Mouse (Mus musculus) heart, postnatal 0 days (tissue): ENCODE results near the gene Hus1b. TPM values are rescaled to one million over a fixed set of nuclear protein-coding genes. Genes with fewer than 3 reads are reported as not detected.

Experiments
- ATAC-seq: fragments of 200-750 bp; cut with Nextera tagmentation; 2 replicates; pipeline ENCODE4 v1.8.0; 2017; ENCODE audit warnings: low read depth, moderate number of reproducible peaks, moderate library complexity; ENCODE audit not compliant: insufficient read depth
- DNase-seq: peaks from one replicate; pipeline ENCODE4 v3.0.0-alpha.2; 2016; ENCODE audit warnings: low spot score
- H3K27ac ChIP-seq: fragments of 300-500 bp; sonication (generic); 2 replicates; pipeline ENCODE4 v1.5.1; 2014; ENCODE audit warnings: low read depth, mild to moderate bottlenecking
- H3K27me3 ChIP-seq: fragments of 300-500 bp; sonication (generic); 2 replicates; pipeline ENCODE4 v1.6.1; 2014; ENCODE audit warnings: low read length, mixed read lengths; ENCODE audit not compliant: control insufficient read depth, insufficient read depth
- H3K36me3 ChIP-seq: fragments of 300-500 bp; sonication (generic); replicated peaks from 2 replicates; pipeline ENCODE4 v1.6.1; 2014; ENCODE audit warnings: low read length, mixed read lengths; ENCODE audit not compliant: control insufficient read depth, insufficient read depth
- H3K4me1 ChIP-seq: fragments of 300-500 bp; sonication (generic); 2 replicates; pipeline ENCODE4 v1.6.1; 2014; ENCODE audit warnings: antibody characterized with exemption; ENCODE audit not compliant: control insufficient read depth, insufficient read depth
- H3K4me2 ChIP-seq: fragments of 300-500 bp; sonication (generic); 2 replicates; pipeline ENCODE4 v1.6.1; 2014; ENCODE audit warnings: low read depth, mild to moderate bottlenecking, low read length, moderate library complexity
- H3K4me3 ChIP-seq: fragments of 300-500 bp; sonication (generic); 2 replicates; pipeline ENCODE4 v1.5.1; 2014; ENCODE audit warnings: low read depth, low read length
- H3K9ac ChIP-seq: fragments of 300-500 bp; sonication (generic); replicated peaks from 2 replicates; pipeline ENCODE4 v1.6.1; 2014; ENCODE audit warnings: low read depth, low read length, mixed read lengths
- H3K9me3 ChIP-seq: fragments of 300-500 bp; sonication (generic); replicated peaks from 2 replicates; pipeline ENCODE4 v1.6.1; 2016; ENCODE audit warnings: low read length; ENCODE audit not compliant: control insufficient read depth
- CTCF ChIP-seq: IDR thresholded peaks from 2 replicates; pipeline ENCODE4 v1.5.1; 2016; ENCODE audit warnings: antibody characterized with exemption, control low read depth, low read depth
- EP300 ChIP-seq: IDR thresholded peaks from 2 replicates; pipeline ENCODE4 v1.6.1; 2016; ENCODE audit warnings: antibody characterized with exemption, low read depth
- WGBS: fragments of 180-500 bp; shearing (Covaris S2); extraction: QIAGEN DNeasy Blood & Tissue Kit; methylation state at CpG from one replicate; pipeline ENCODE4 v1.1.7; 2014; 5-methylcytosine and 5-hydroxymethylcytosine counted together
- polyA plus RNA-seq: library from polyadenylated mRNA; unstranded; fragments of >200 nt; fragmentation: Nextera tagmentation; extraction: Ambion mirVana; gene quantifications from 2 replicates; pipeline ENCODE4 v1.2.1, GENCODE M21; 2015
- total RNA-seq: library from RNA; depleted of rRNA; stranded (reverse); fragments of >200 nt; gene quantifications from 2 replicates; pipeline ENCODE4 v1.2.3, GENCODE M21; 2014; ENCODE audit warnings: low replicate concordance

The Hus1b gene
- total and polyA plus RNA-seq, 2 experiments from 2014 or later = not detected

GRCm38 (mm10) chr13:30968311-30968710 lies 20.8 kb upstream of the Hus1b start:
- 48% methylated on average over 4 of the region's 4 CpGs for WGBS
- H3K27me3 ChIP-seq = no peaks in the 10 kb centered on the region
- H3K4me1 ChIP-seq = peaks cover 4% of the 10 kb centered on the region; the same call in 1 of the 2 replicates
- H3K4me2 ChIP-seq = no peak overlapping the region
- H3K9ac ChIP-seq = no peak overlapping the region
- H3K36me3 ChIP-seq = no peaks in the 10 kb centered on the region
- H3K4me3 ChIP-seq = no peak overlapping the region
- ATAC-seq = no peak; the same call in 1 of the 2 replicates
- H3K9me3 ChIP-seq = no peaks in the 10 kb centered on the region
- DNase-seq = no peak
- H3K27ac ChIP-seq = no peak overlapping the region
- TF ChIP-seq CTCF (no peak), EP300 (no peak)

DNA sequence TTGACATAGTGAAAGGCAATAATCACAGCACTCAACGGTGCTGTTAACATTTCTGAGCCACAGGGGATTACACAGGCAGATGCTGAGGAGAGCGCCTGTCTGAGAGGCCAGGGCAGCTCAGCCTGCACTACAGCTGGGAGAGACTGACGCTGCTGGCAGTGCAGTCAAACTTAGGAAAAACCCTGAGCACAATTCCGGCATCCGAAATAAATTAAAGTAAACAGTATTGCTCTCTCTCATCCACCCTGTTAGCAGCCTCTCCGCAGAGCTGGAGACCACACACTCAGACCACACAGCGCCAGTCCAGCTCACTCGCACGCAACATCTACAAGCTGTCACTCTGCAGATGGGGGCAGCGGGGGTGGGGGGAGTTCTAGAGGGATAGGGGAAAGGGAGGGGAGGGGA lies 18.9 kb upstream of the Hus1b start:
- no peak overlapping the region for H3K4me2 ChIP-seq
- H3K36me3 ChIP-seq = no peaks in the 10 kb centered on the region
- no peak for TF ChIP-seq CTCF
- no peak for TF ChIP-seq EP300
- H3K4me3 ChIP-seq = no peak overlapping the region
- no peaks in the 10 kb centered on the region for H3K9me3 ChIP-seq
- peaks cover 4% of the 10 kb centered on the region; the same call in 1 of the 2 replicates for H3K4me1 ChIP-seq
- H3K27me3 ChIP-seq = no peaks in the 10 kb centered on the region
- DNase-seq (no peak), ATAC-seq (no peak)
- H3K9ac ChIP-seq = no peak overlapping the region
- no peak overlapping the region for H3K27ac ChIP-seq
- WGBS = 22% methylated on average over 10 of the region's 10 CpGs

DNA sequence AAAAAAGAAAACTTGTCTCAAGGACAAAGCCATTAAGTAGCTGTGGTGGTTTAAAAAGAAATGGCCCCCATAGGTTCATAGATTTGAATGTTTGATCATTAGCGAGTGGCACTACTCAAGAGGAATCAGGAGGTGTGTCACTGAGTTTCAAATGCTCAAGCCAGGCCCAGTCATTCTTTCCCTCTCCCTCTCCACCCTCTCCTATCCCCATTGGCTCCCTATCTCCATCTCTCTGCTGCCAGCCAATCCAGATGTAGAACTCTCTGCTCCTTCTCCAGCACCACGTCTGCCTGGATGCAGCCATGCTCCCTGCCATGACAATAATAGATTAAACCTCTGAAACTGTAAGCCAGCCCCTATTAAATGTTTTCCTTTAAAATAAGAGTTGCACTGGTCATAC lies 14.4 kb upstream of the Hus1b start:
- no peak overlapping the region for H3K9ac ChIP-seq
- H3K36me3 ChIP-seq = no peaks in the 10 kb centered on the region
- 68% methylated on average over 2 of the region's 2 CpGs for WGBS
- TF ChIP-seq CTCF = no peak
- TF ChIP-seq EP300 = no peak
- DNase-seq (no peak), ATAC-seq (no peak)
- no peak overlapping the region for H3K4me2 ChIP-seq
- H3K4me1 ChIP-seq = no peaks in the 10 kb centered on the region
- no peak overlapping the region for H3K4me3 ChIP-seq
- H3K27ac ChIP-seq = no peak overlapping the region
- H3K27me3 ChIP-seq = no peaks in the 10 kb centered on the region
- H3K9me3 ChIP-seq = no peaks in the 10 kb centered on the region

DNA sequence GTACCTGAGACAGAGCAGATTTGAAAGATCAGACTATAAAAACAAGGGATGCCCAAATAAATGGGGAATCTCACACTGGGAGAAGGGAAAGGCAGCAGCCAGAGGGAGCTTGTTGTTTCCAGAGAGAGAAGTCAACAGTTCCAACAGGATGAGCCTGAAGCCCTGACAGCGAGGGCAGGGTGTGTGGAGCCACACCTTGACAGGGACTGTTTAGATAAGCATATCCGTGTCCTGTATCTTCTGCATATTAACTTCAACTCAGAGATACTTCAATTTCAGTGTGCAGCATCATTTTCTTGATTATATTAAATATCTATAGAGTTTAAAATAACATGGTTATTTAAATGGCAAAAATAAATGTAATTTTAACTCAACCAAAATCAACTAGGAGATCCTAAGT lies 13.2 kb upstream of the Hus1b start:
- Histone ChIP-seq H3K9ac (no peak overlapping the region), H3K27me3 (no peaks in the 10 kb centered on the region), H3K27ac (no peak overlapping the region), H3K36me3 (no peaks in the 10 kb centered on the region), H3K4me2 (no peak overlapping the region), H3K4me3 (no peak overlapping the region), H3K9me3 (no peaks in the 10 kb centered on the region), H3K4me1 (no peaks in the 10 kb centered on the region)
- DNase-seq (no peak), ATAC-seq (no peak)
- 80% methylated on average over 2 of the region's 2 CpGs for WGBS
- TF ChIP-seq CTCF (no peak), EP300 (no peak)

- TF ChIP-seq CTCF (no peak), EP300 (no peak)
- no peak for ATAC-seq
- Histone ChIP-seq H3K4me3 (no peak overlapping the region), H3K36me3 (no peaks in the 10 kb centered on the region), H3K4me1 (no peaks in the 10 kb centered on the region), H3K27ac (no peak overlapping the region), H3K9ac (no peak overlapping the region), H3K27me3 (no peaks in the 10 kb centered on the region), H3K4me2 (no peak overlapping the region), H3K9me3 (no peaks in the 10 kb centered on the region)
- 48% methylated on average over 1 of the region's 1 CpGs for WGBS
- DNase-seq = no peak
These were observed 6.0 kb upstream of the Hus1b start for GRCm38 (mm10) chr13:30953580-30953979.

GRCm38 (mm10) chr13:30952044-30952443 lies 4.5 kb upstream of the Hus1b start:
- no peak overlapping the region for H3K27ac ChIP-seq
- DNase-seq (no peak), ATAC-seq (no peak)
- no peaks in the 10 kb centered on the region for H3K36me3 ChIP-seq
- H3K9me3 ChIP-seq = no peaks in the 10 kb centered on the region
- H3K4me2 ChIP-seq = no peak overlapping the region
- no peak overlapping the region for H3K4me3 ChIP-seq
- no peak overlapping the region for H3K9ac ChIP-seq
- TF ChIP-seq CTCF (no peak), EP300 (no peak)
- H3K27me3 ChIP-seq = no peaks in the 10 kb centered on the region
- 84% methylated on average over 2 of the region's 2 CpGs for WGBS
- H3K4me1 ChIP-seq = peaks cover 5% of the 10 kb centered on the region
